Mouse (Mus musculus): Measurements from ENCODE around the gene Gbx1. TPM values are rescaled to one million over a fixed set of nuclear protein-coding genes. Genes with fewer than 3 reads are reported as not detected.

Gene Gbx1
- polyA plus RNA-seq, 1 experiment from 2014 or later, result 1.2 TPM

- no peak overlapping the region for H3K27ac ChIP-seq (replicated peaks)
- no peak overlapping the region for H3K4me2 ChIP-seq (replicated peaks)
- H3K36me3 ChIP-seq, result no peaks in the 10 kb centered on the region
- peaks cover 70% of the 10 kb centered on the region for H3K27me3 ChIP-seq
- 35% methylated on average over 8 of the region's 8 CpGs for WGBS
- no peak overlapping the region for H3K9ac ChIP-seq (replicated peaks)
- H3K9me3 ChIP-seq, result no peaks in the 10 kb centered on the region
- H3K4me1 ChIP-seq, result peaks cover 14% of the 10 kb centered on the region
- ATAC-seq (replicated peaks), result no peak
- H3K4me3 ChIP-seq, result no peak overlapping the region
These were observed 3.2 kb downstream of the Gbx1 start for GRCm38 (mm10) chr5:24523806-24524205.

- Histone ChIP-seq H3K27ac (replicated peaks) (no peak overlapping the region), H3K4me2 (replicated peaks) (no peak overlapping the region), H3K4me3 (no peak overlapping the region), H3K9ac (replicated peaks) (no peak overlapping the region), H3K9me3 (no peaks in the 10 kb centered on the region), H3K36me3 (no peaks in the 10 kb centered on the region), H3K27me3 (peaks cover 48% of the 10 kb centered on the region), H3K4me1 (peaks cover 6% of the 10 kb centered on the region)
- WGBS, result 65% methylated on average over 8 of the region's 8 CpGs
- ATAC-seq (replicated peaks), result no peak
These were observed 5.6 kb downstream of the Gbx1 start for GRCm38 (mm10) chr5:24521366-24521765.

- Histone ChIP-seq H3K4me3 (no peak overlapping the region), H3K9ac (replicated peaks) (no peak overlapping the region), H3K4me2 (replicated peaks) (no peak overlapping the region), H3K36me3 (no peaks in the 10 kb centered on the region), H3K27me3 (no peaks in the 10 kb centered on the region), H3K27ac (replicated peaks) (no peak overlapping the region), H3K9me3 (no peaks in the 10 kb centered on the region), H3K4me1 (no peaks in the 10 kb centered on the region)
- WGBS, result 59% methylated on average over 8 of the region's 8 CpGs
- ATAC-seq (replicated peaks), result no peak
These were observed 14.7 kb downstream of the Gbx1 start for GRCm38 (mm10) chr5:24512271-24512670.

- no peak overlapping the region for H3K4me2 ChIP-seq (replicated peaks)
- H3K9me3 ChIP-seq, result no peaks in the 10 kb centered on the region
- H3K27ac ChIP-seq (replicated peaks), result no peak overlapping the region
- H3K4me1 ChIP-seq, result no peaks in the 10 kb centered on the region
- no peaks in the 10 kb centered on the region for H3K36me3 ChIP-seq
- 56% methylated on average over 11 of the region's 11 CpGs for WGBS
- H3K9ac ChIP-seq (replicated peaks), result no peak overlapping the region
- H3K4me3 ChIP-seq, result no peak overlapping the region
- ATAC-seq (replicated peaks), result no peak
- no peaks in the 10 kb centered on the region; the same call in 1 of the 2 replicates for H3K27me3 ChIP-seq
These were observed 16.4 kb downstream of the Gbx1 start for GRCm38 (mm10) chr5:24510635-24511034.

GRCm38 (mm10) chr5:24508406-24508805, 18.6 kb downstream of the Gbx1 start:
- no peak overlapping the region for H3K4me2 ChIP-seq (replicated peaks)
- H3K4me3 ChIP-seq, result no peak overlapping the region
- H3K27ac ChIP-seq (replicated peaks), result no peak overlapping the region
- peaks cover 2% of the 10 kb centered on the region; the same call in 1 of the 2 replicates for H3K4me1 ChIP-seq
- ATAC-seq (replicated peaks), result no peak
- no peaks in the 10 kb centered on the region for H3K9me3 ChIP-seq
- H3K9ac ChIP-seq (replicated peaks), result no peak overlapping the region
- peaks cover 17% of the 10 kb centered on the region for H3K27me3 ChIP-seq
- 96% methylated on average over 7 of the region's 7 CpGs for WGBS
- no peaks in the 10 kb centered on the region for H3K36me3 ChIP-seq

GRCm38 (mm10) chr5:24505513-24505912, 21.5 kb downstream of the Gbx1 start:
- 69% methylated on average over 2 of the region's 2 CpGs for WGBS
- Histone ChIP-seq H3K27me3 (peaks cover 23% of the 10 kb centered on the region), H3K27ac (replicated peaks) (no peak overlapping the region), H3K9me3 (no peaks in the 10 kb centered on the region), H3K4me2 (replicated peaks) (no peak overlapping the region), H3K36me3 (peaks cover 20% of the 10 kb centered on the region), H3K4me3 (no peak overlapping the region), H3K9ac (replicated peaks) (no peak overlapping the region), H3K4me1 (peaks cover 8% of the 10 kb centered on the region)
- ATAC-seq (replicated peaks), result no peak

- H3K4me1 ChIP-seq, result peaks cover 22% of the 10 kb centered on the region
- 75% methylated on average over 4 of the region's 4 CpGs for WGBS
- H3K27ac ChIP-seq (replicated peaks), result no peak overlapping the region
- H3K9ac ChIP-seq (replicated peaks), result no peak overlapping the region
- no peak overlapping the region for H3K4me2 ChIP-seq (replicated peaks)
- peaks cover 44% of the 10 kb centered on the region for H3K36me3 ChIP-seq
- H3K27me3 ChIP-seq, result peaks cover 23% of the 10 kb centered on the region
- ATAC-seq (replicated peaks), result no peak
- H3K9me3 ChIP-seq, result no peaks in the 10 kb centered on the region
- no peak overlapping the region for H3K4me3 ChIP-seq
These were observed 24.2 kb downstream of the Gbx1 start for GRCm38 (mm10) chr5:24502786-24503185.

GRCm38 (mm10) chr5:24500851-24501250, 26.2 kb downstream of the Gbx1 start:
- no peak for ATAC-seq (replicated peaks)
- 68% methylated on average over 11 of the region's 11 CpGs for WGBS
- Histone ChIP-seq H3K4me1 (peaks cover 42% of the 10 kb centered on the region), H3K4me3 (no peak overlapping the region), H3K4me2 (replicated peaks) (no peak overlapping the region), H3K27ac (replicated peaks) (no peak overlapping the region), H3K36me3 (peaks cover 44% of the 10 kb centered on the region), H3K27me3 (peaks cover 23% of the 10 kb centered on the region), H3K9me3 (no peaks in the 10 kb centered on the region), H3K9ac (replicated peaks) (no peak overlapping the region)

- no peak for ATAC-seq (replicated peaks)
- 38% methylated on average over 10 of the region's 10 CpGs for WGBS
- H3K9me3 ChIP-seq, result no peaks in the 10 kb centered on the region
- H3K4me1 ChIP-seq, result peaks cover 57% of the 10 kb centered on the region
- no peak overlapping the region for H3K27ac ChIP-seq (replicated peaks)
- H3K4me3 ChIP-seq, result no peak overlapping the region
- peaks cover 45% of the 10 kb centered on the region for H3K36me3 ChIP-seq
- peaks cover 11% of the 10 kb centered on the region for H3K27me3 ChIP-seq
- no peak overlapping the region for H3K4me2 ChIP-seq (replicated peaks)
- H3K9ac ChIP-seq (replicated peaks), result no peak overlapping the region
These were observed 27.9 kb downstream of the Gbx1 start for GRCm38 (mm10) chr5:24499113-24499512.

GRCm38 (mm10) chr5:24497526-24497925, 29.5 kb downstream of the Gbx1 start:
- Histone ChIP-seq H3K4me2 (replicated peaks) (no peak overlapping the region), H3K27ac (replicated peaks) (no peak overlapping the region), H3K36me3 (peaks cover 57% of the 10 kb centered on the region)

GRCm38 (mm10) chr5:24496756-24497155, 30.2 kb downstream of the Gbx1 start:
- Histone ChIP-seq H3K9ac (replicated peaks) (0 out of 2 replicates have a peak overlapping the region, but pooled peaks have one; percentile 2), H3K27me3 (no peaks in the 10 kb centered on the region)

More at GRCm38 (mm10) chr5:24497526-24497925, 29.5 kb downstream of the Gbx1 start:
- Histone ChIP-seq H3K4me3 (no peak overlapping the region), H3K9me3 (no peaks in the 10 kb centered on the region), H3K4me1 (peaks cover 58% of the 10 kb centered on the region), H3K9ac (replicated peaks) (no peak overlapping the region), H3K27me3 (no peaks in the 10 kb centered on the region)
- ATAC-seq (replicated peaks), result 0 out of 2 replicates have a peak, but pooled peaks have one; percentile 25
- WGBS, result 30% methylated on average over 12 of the region's 12 CpGs

GRCm38 (mm10) chr5:24495019-24495418, 32.0 kb downstream of the Gbx1 start:
- H3K9me3 ChIP-seq, result no peaks in the 10 kb centered on the region
- no peak overlapping the region for H3K4me3 ChIP-seq
- no peak overlapping the region for H3K9ac ChIP-seq (replicated peaks)
- H3K4me2 ChIP-seq (replicated peaks), result no peak overlapping the region
- peaks cover 59% of the 10 kb centered on the region for H3K36me3 ChIP-seq
- WGBS, result 22% methylated on average over 15 of the region's 15 CpGs
- H3K4me1 ChIP-seq, result peaks cover 52% of the 10 kb centered on the region
- H3K27me3 ChIP-seq, result no peaks in the 10 kb centered on the region
- peak overlapping the region; percentile 61 for H3K27ac ChIP-seq (replicated peaks)
- ATAC-seq (replicated peaks), result peak; percentile 45

More at GRCm38 (mm10) chr5:24496756-24497155, 30.2 kb downstream of the Gbx1 start:
- WGBS, result 52% methylated on average over 6 of the region's 6 CpGs
- peak; percentile 20; the same call in 1 of the 2 replicates for ATAC-seq (replicated peaks)
- H3K4me3 ChIP-seq, result no peak overlapping the region
- H3K27ac ChIP-seq (replicated peaks), result peak overlapping the region; percentile 5; the same call in 1 of the 2 replicates
- peaks cover 59% of the 10 kb centered on the region for H3K36me3 ChIP-seq
- H3K4me1 ChIP-seq, result peaks cover 58% of the 10 kb centered on the region
- no peak overlapping the region for H3K4me2 ChIP-seq (replicated peaks)
- no peaks in the 10 kb centered on the region for H3K9me3 ChIP-seq
